Mouse (Mus musculus): ENCODE measurements around the gene Fgfr2. TPM values are rescaled to one million over a fixed set of nuclear protein-coding genes. Genes with fewer than 3 reads are reported as not detected.

Fgfr2 gene
- polyA plus RNA-seq, 1 experiment from 2014 or later, result 24.9 TPM

- no peaks in the 10 kb centered on the region for H3K27me3 ChIP-seq (ENCODE audit: control insufficient read depth, insufficient read depth, low read length)
- H3K9me3 ChIP-seq (replicated peaks; ENCODE audit: control insufficient read depth, low read length), result no peaks in the 10 kb centered on the region
- peak overlapping the region; percentile 93 for H3K9ac ChIP-seq (ENCODE audit: low read depth, low read length)
- peaks cover 56% of the 10 kb centered on the region for H3K4me1 ChIP-seq (ENCODE audit: control insufficient read depth, insufficient read depth, low read length)
- peak; percentile 62 for ATAC-seq (replicated peaks; ENCODE audit: insufficient number of reproducible peaks, low FRiP score, low TSS enrichment)
- no peaks in the 10 kb centered on the region for H3K36me3 ChIP-seq (ENCODE audit: control insufficient read depth, insufficient read depth, low read length)
- peak overlapping the region; percentile 94 for H3K4me2 ChIP-seq
- H3K4me3 ChIP-seq (ENCODE audit: low read depth, low read length), result peak overlapping the region; percentile 68
- H3K27ac ChIP-seq (ENCODE audit: low read depth, low read length), result peak overlapping the region; percentile 98
- 2% methylated on average over 19 of the region's 19 CpGs for WGBS (ENCODE audit: insufficient replicate concordance)
These were observed 2430.0 kb downstream of the Fgfr2 start for GRCm38 (mm10) chr7:130692943-130693799.

DNA sequence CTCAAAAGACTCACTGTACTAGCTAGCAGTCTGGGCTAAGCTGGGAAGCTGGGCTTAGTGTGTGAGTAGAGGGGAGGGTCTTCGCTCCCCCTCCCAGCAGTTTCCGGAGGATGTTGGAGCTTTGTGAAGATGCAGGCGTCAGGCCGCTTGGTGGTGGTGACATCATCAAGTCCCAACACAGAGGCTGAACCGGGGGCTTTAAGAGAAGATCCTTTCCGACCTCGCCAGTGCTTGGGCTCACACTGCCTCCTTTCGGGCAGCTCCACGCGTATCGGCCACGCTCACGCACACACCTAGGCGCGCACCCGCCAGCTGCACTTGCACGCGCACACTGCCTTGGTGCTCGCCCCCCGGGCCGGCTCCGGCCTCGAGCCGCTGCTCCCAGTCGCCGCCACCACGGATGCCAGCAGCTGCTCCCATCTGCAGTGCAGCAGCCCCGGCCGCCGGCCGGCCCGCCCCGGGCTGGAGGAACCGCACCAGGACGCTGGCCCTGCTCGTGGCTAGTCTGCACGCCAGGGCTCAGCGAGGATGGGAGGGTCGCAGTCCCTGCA, 2430.7 kb downstream of the Fgfr2 start:
- ATAC-seq (replicated peaks; ENCODE audit: insufficient number of reproducible peaks, low FRiP score, low TSS enrichment), result peak; percentile 73
- H3K9me3 ChIP-seq (replicated peaks; ENCODE audit: control insufficient read depth, low read length), result no peaks in the 10 kb centered on the region
- H3K27me3 ChIP-seq (ENCODE audit: control insufficient read depth, insufficient read depth, low read length), result no peaks in the 10 kb centered on the region
- H3K36me3 ChIP-seq (ENCODE audit: control insufficient read depth, insufficient read depth, low read length), result no peaks in the 10 kb centered on the region
- peak overlapping the region; percentile 94 for H3K4me2 ChIP-seq
- peak overlapping the region; percentile 93 for H3K9ac ChIP-seq (ENCODE audit: low read depth, low read length)
- H3K4me1 ChIP-seq (ENCODE audit: control insufficient read depth, insufficient read depth, low read length), result peaks cover 53% of the 10 kb centered on the region
- H3K27ac ChIP-seq (ENCODE audit: low read depth, low read length), result peak overlapping the region; percentile 98
- WGBS (ENCODE audit: insufficient replicate concordance), result under 1% methylated on average over 39 of the region's 39 CpGs
- peak overlapping the region; percentile 68 for H3K4me3 ChIP-seq (ENCODE audit: low read depth, low read length)

DNA sequence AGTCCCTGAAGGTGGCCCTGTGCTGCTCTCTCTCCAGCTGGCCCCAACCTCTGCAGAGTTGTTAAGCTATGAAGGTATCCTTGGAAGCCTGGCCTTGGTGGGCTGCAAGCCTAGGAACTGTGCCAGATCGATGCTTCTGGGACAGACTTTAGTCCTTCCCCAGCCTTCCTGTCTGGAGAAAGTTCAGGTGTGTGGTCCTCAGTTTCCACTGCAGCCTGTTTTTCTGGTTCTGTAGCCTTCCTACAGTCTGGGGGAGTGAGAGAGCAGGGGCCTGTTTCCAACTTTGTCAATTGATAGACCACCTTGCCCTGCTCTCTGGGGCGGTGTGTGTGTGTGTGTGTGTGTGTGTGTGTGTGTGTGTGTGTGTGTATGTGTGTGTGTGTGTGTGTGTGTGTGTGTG, 2431.2 kb downstream of the Fgfr2 start:
- ATAC-seq (replicated peaks; ENCODE audit: insufficient number of reproducible peaks, low FRiP score, low TSS enrichment), result no peak
- H3K36me3 ChIP-seq (ENCODE audit: control insufficient read depth, insufficient read depth, low read length), result no peaks in the 10 kb centered on the region
- peak overlapping the region; percentile 93; the same call in 1 of the 2 replicates for H3K9ac ChIP-seq (ENCODE audit: low read depth, low read length)
- no peaks in the 10 kb centered on the region for H3K9me3 ChIP-seq (replicated peaks; ENCODE audit: control insufficient read depth, low read length)
- H3K27me3 ChIP-seq (ENCODE audit: control insufficient read depth, insufficient read depth, low read length), result no peaks in the 10 kb centered on the region
- peak overlapping the region; percentile 94 for H3K4me2 ChIP-seq
- H3K27ac ChIP-seq (ENCODE audit: low read depth, low read length), result peak overlapping the region; percentile 98
- 35% methylated on average over 2 of the region's 2 CpGs for WGBS (ENCODE audit: insufficient replicate concordance)
- H3K4me3 ChIP-seq (ENCODE audit: low read depth, low read length), result peak overlapping the region; percentile 68; the same call in 1 of the 2 replicates
- peaks cover 55% of the 10 kb centered on the region for H3K4me1 ChIP-seq (ENCODE audit: control insufficient read depth, insufficient read depth, low read length)

- H3K4me3 ChIP-seq (ENCODE audit: low read depth, low read length), result no peak overlapping the region
- ATAC-seq (replicated peaks; ENCODE audit: insufficient number of reproducible peaks, low FRiP score, low TSS enrichment), result no peak
- no peaks in the 10 kb centered on the region for H3K27me3 ChIP-seq (ENCODE audit: control insufficient read depth, insufficient read depth, low read length)
- no peak overlapping the region for H3K27ac ChIP-seq (ENCODE audit: low read depth, low read length)
- 74% methylated on average over 6 of the region's 6 CpGs for WGBS (ENCODE audit: insufficient replicate concordance)
- H3K4me1 ChIP-seq (ENCODE audit: control insufficient read depth, insufficient read depth, low read length), result peaks cover 50% of the 10 kb centered on the region
- no peak overlapping the region for H3K4me2 ChIP-seq
- H3K36me3 ChIP-seq (ENCODE audit: control insufficient read depth, insufficient read depth, low read length), result no peaks in the 10 kb centered on the region
- H3K9ac ChIP-seq (ENCODE audit: low read depth, low read length), result no peak overlapping the region
- no peaks in the 10 kb centered on the region for H3K9me3 ChIP-seq (replicated peaks; ENCODE audit: control insufficient read depth, low read length)
These were observed 2432.3 kb downstream of the Fgfr2 start for GRCm38 (mm10) chr7:130690869-130691268.

DNA sequence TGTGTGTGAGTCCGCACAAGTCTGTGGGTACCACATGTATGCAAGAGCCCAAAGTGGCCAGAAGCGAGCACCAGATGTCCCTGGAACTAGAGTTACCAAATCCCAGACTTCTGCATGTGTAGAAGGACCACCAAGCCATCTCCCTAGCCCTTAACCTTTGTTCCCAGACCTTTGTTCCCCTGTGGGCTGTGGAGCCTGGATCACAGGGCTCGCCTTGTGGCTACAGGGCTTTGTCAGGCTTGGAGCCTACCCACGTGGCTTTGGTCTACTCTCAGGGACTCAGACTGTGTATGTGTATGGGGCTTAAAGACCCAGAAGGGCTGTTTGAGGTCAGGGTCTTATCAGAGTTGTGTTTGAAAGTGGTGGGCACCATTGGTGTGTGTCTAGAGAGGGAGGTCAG, 2434.5 kb downstream of the Fgfr2 start:
- ATAC-seq (replicated peaks; ENCODE audit: insufficient number of reproducible peaks, low FRiP score, low TSS enrichment), result no peak
- H3K4me2 ChIP-seq, result no peak overlapping the region
- 77% methylated on average over 4 of the region's 4 CpGs for WGBS (ENCODE audit: insufficient replicate concordance)
- H3K36me3 ChIP-seq (ENCODE audit: control insufficient read depth, insufficient read depth, low read length), result no peaks in the 10 kb centered on the region
- H3K9ac ChIP-seq (ENCODE audit: low read depth, low read length), result no peak overlapping the region
- peaks cover 33% of the 10 kb centered on the region for H3K4me1 ChIP-seq (ENCODE audit: control insufficient read depth, insufficient read depth, low read length)
- H3K9me3 ChIP-seq (replicated peaks; ENCODE audit: control insufficient read depth, low read length), result no peaks in the 10 kb centered on the region
- no peaks in the 10 kb centered on the region for H3K27me3 ChIP-seq (ENCODE audit: control insufficient read depth, insufficient read depth, low read length)
- H3K27ac ChIP-seq (ENCODE audit: low read depth, low read length), result no peak overlapping the region
- H3K4me3 ChIP-seq (ENCODE audit: low read depth, low read length), result no peak overlapping the region

DNA sequence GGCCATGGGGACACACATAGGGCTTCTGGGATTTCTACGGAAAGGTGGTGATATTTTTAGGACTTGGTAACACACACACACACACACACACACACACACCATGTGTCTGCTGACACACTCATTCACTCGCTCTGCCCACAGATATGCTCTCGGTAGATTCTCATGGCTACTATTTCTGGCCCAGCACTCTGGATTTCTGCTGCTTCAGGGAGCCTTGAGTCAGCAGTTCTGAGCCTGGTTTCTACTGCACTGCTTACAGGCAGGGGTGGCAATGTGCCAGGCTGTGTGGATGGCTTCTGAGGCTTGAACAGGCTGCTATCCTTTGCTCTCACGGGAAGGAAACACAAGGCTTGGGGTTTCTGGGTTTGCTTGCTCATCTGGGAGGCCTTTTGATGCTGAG, 2441.4 kb downstream of the Fgfr2 start:
- peak overlapping the region; percentile 52; the same call in 1 of the 2 replicates for H3K9ac ChIP-seq (ENCODE audit: low read depth, low read length)
- H3K4me2 ChIP-seq, result no peak overlapping the region
- H3K9me3 ChIP-seq (replicated peaks; ENCODE audit: control insufficient read depth, low read length), result no peaks in the 10 kb centered on the region
- no peak for ATAC-seq (replicated peaks; ENCODE audit: insufficient number of reproducible peaks, low FRiP score, low TSS enrichment)
- H3K27ac ChIP-seq (ENCODE audit: low read depth, low read length), result peak overlapping the region; percentile 8
- H3K36me3 ChIP-seq (ENCODE audit: control insufficient read depth, insufficient read depth, low read length), result no peaks in the 10 kb centered on the region; the same call in 1 of the 2 replicates
- H3K27me3 ChIP-seq (ENCODE audit: control insufficient read depth, insufficient read depth, low read length), result no peaks in the 10 kb centered on the region
- peaks cover 25% of the 10 kb centered on the region for H3K4me1 ChIP-seq (ENCODE audit: control insufficient read depth, insufficient read depth, low read length)
- no peak overlapping the region for H3K4me3 ChIP-seq (ENCODE audit: low read depth, low read length)
- WGBS (ENCODE audit: insufficient replicate concordance), result 34% methylated on average over 4 of the region's 4 CpGs

GRCm38 (mm10) chr7:130678414-130678813, 2444.7 kb downstream of the Fgfr2 start:
- H3K4me2 ChIP-seq, result no peak overlapping the region
- ATAC-seq (replicated peaks; ENCODE audit: insufficient number of reproducible peaks, low FRiP score, low TSS enrichment), result no peak
- H3K4me3 ChIP-seq (ENCODE audit: low read depth, low read length), result no peak overlapping the region
- H3K36me3 ChIP-seq (ENCODE audit: control insufficient read depth, insufficient read depth, low read length), result peaks cover 9% of the 10 kb centered on the region
- peaks cover 3% of the 10 kb centered on the region; the same call in 1 of the 2 replicates for H3K9me3 ChIP-seq (replicated peaks; ENCODE audit: control insufficient read depth, low read length)
- WGBS (ENCODE audit: insufficient replicate concordance), result 91% methylated on average over 6 of the region's 6 CpGs
- no peaks in the 10 kb centered on the region for H3K27me3 ChIP-seq (ENCODE audit: control insufficient read depth, insufficient read depth, low read length)
- H3K9ac ChIP-seq (ENCODE audit: low read depth, low read length), result no peak overlapping the region
- H3K27ac ChIP-seq (ENCODE audit: low read depth, low read length), result no peak overlapping the region
- H3K4me1 ChIP-seq (ENCODE audit: control insufficient read depth, insufficient read depth, low read length), result peaks cover 28% of the 10 kb centered on the region

GRCm38 (mm10) chr7:130677541-130678274, 2445.4 kb downstream of the Fgfr2 start:
- no peak overlapping the region for H3K27ac ChIP-seq (ENCODE audit: low read depth, low read length)
- H3K9me3 ChIP-seq (replicated peaks; ENCODE audit: control insufficient read depth, low read length), result peaks cover 3% of the 10 kb centered on the region; the same call in 1 of the 2 replicates
- no peak overlapping the region for H3K9ac ChIP-seq (ENCODE audit: low read depth, low read length)
- no peak overlapping the region for H3K4me3 ChIP-seq (ENCODE audit: low read depth, low read length)
- WGBS (ENCODE audit: insufficient replicate concordance), result 85% methylated on average over 12 of the region's 12 CpGs
- peaks cover 29% of the 10 kb centered on the region for H3K4me1 ChIP-seq (ENCODE audit: control insufficient read depth, insufficient read depth, low read length)
- peaks cover 9% of the 10 kb centered on the region for H3K36me3 ChIP-seq (ENCODE audit: control insufficient read depth, insufficient read depth, low read length)
- no peak overlapping the region for H3K4me2 ChIP-seq
- H3K27me3 ChIP-seq (ENCODE audit: control insufficient read depth, insufficient read depth, low read length), result no peaks in the 10 kb centered on the region
- ATAC-seq (replicated peaks; ENCODE audit: insufficient number of reproducible peaks, low FRiP score, low TSS enrichment), result no peak

Data from heart, embryonic 11.5 days (tissue).